Mouse (Mus musculus) limb, embryonic 11.5 days (tissue): Measurements from ENCODE around the gene Atp6v1g2. TPM values are rescaled to one million over a fixed set of nuclear protein-coding genes. Genes with fewer than 3 reads are reported as not detected.
A peak's percentile ranks its signal among the peaks of the same experiment; 100 is the strongest.

Experiments used
- ATAC-seq: fragments of 200-750 bp; cut with Nextera tagmentation; 2 replicates; pipeline ENCODE4 v1.8.0; 2017; ENCODE audit warnings: low read depth; ENCODE audit not compliant: insufficient number of reproducible peaks, low FRiP score, low TSS enrichment
- DNase-seq: peaks from one replicate; pipeline ENCODE4 v3.0.0-alpha.2; 2015; ENCODE audit warnings: low spot score
- H3K27ac ChIP-seq: fragments of 300-500 bp; sonication (generic); replicated peaks from 2 replicates; pipeline ENCODE4 v1.5.1; 2014; ENCODE audit warnings: low read depth, mild to moderate bottlenecking, low read length
- H3K27me3 ChIP-seq: fragments of 300-500 bp; sonication (generic); 2 replicates; pipeline ENCODE4 v1.6.1; 2014; ENCODE audit warnings: mild to moderate bottlenecking, low read length, mixed read lengths; ENCODE audit not compliant: control insufficient read depth, insufficient read depth
- H3K36me3 ChIP-seq: fragments of 300-500 bp; sonication (generic); 2 replicates; pipeline ENCODE4 v1.6.1; 2014; ENCODE audit warnings: mild to moderate bottlenecking, low read length, moderate library complexity, mixed read lengths; ENCODE audit not compliant: control insufficient read depth, insufficient read depth
- H3K4me1 ChIP-seq: fragments of 300-500 bp; sonication (generic); 2 replicates; pipeline ENCODE4 v1.6.1; 2014; ENCODE audit warnings: low read length, mixed read lengths; ENCODE audit not compliant: control insufficient read depth, insufficient read depth
- H3K4me2 ChIP-seq: fragments of 300-500 bp; sonication (generic); 2 replicates; pipeline ENCODE4 v1.6.1; 2014; ENCODE audit warnings: low read depth, mild to moderate bottlenecking, moderate library complexity; ENCODE audit not compliant: severe bottlenecking
- H3K4me3 ChIP-seq: fragments of 300-500 bp; sonication (generic); 2 replicates; pipeline ENCODE4 v1.5.1; 2014; ENCODE audit warnings: low read depth, low read length
- H3K9ac ChIP-seq: fragments of 300-500 bp; sonication (generic); 2 replicates; pipeline ENCODE4 v1.6.1; 2014; ENCODE audit warnings: mild to moderate bottlenecking, low read length
- H3K9me3 ChIP-seq: fragments of 300-500 bp; sonication (generic); 2 replicates; pipeline ENCODE4 v1.6.1; 2016; ENCODE audit warnings: low read length; ENCODE audit not compliant: control insufficient read depth
- WGBS: fragments of 180-500 bp; shearing (Covaris S2); extraction: QIAGEN DNeasy Blood & Tissue Kit; methylation state at CpG from one replicate; pipeline ENCODE4 v1.1.7; 2014; 5-methylcytosine and 5-hydroxymethylcytosine counted together
- polyA plus RNA-seq: library from polyadenylated mRNA; unstranded; fragments of >200 nt; fragmentation: Nextera tagmentation; extraction: Ambion mirVana; gene quantifications from 2 replicates; pipeline ENCODE4 v1.2.1, GENCODE M21; 2014

Atp6v1g2 gene
- polyA plus RNA-seq, 1 experiment from 2014 or later: 5.9 TPM

DNA sequence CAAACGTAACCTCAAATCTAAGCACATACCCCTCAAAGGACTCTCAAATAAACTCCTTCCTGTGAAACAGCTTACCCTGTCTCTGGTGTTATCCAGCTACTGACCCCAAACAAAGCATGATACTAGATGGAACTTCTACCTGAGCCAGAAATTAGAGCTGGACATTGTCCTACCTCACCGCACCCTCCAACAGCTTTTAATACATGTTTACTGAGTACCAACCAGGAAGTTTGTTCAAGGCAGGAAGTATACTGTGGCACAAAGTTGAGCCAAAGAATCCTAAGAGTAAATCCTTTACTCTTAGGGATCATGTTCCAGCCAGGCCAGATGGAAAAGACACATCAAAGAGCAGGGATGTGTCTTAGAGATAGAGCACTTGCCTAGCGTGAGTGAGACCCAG, 22.9 kb upstream of the Atp6v1g2 start:
- H3K4me2 ChIP-seq: no peak overlapping the region
- WGBS: 71% methylated on average over 3 of the region's 3 CpGs

DNA sequence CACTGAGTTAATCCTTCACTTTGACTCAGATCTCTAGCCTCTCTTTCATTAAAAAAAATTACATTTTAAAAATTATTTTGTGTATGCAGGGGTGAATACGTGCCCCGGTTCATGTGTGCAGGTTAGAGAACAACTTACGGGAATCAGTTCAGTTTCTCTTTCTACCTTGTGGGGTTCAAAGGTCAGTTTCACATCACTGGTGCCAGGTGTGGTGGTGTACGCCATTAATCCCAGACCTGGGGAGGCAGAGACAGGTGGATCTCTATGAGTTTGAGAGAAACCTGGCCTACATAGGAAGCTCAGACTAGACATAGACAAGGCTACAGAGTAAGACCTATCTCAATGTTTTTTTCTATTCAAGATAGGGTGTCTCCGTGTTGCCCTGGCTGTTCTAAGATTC, 20.4 kb upstream of the Atp6v1g2 start:
- WGBS: 92% methylated on average over 5 of the region's 5 CpGs
- H3K4me3 ChIP-seq: no peak overlapping the region
- no peak overlapping the region for H3K4me2 ChIP-seq
- no peaks in the 10 kb centered on the region for H3K9me3 ChIP-seq
- DNase-seq: no peak
- no peaks in the 10 kb centered on the region for H3K36me3 ChIP-seq
- ATAC-seq: no peak
- no peak overlapping the region for H3K9ac ChIP-seq
- H3K27ac ChIP-seq: no peak overlapping the region
- no peaks in the 10 kb centered on the region for H3K4me1 ChIP-seq
- H3K27me3 ChIP-seq: no peaks in the 10 kb centered on the region

More for the DNA sequence above, 22.9 kb upstream of the Atp6v1g2 start:
- no peak for ATAC-seq
- H3K27ac ChIP-seq: no peak overlapping the region
- H3K9ac ChIP-seq: no peak overlapping the region
- no peaks in the 10 kb centered on the region for H3K4me1 ChIP-seq
- no peaks in the 10 kb centered on the region for H3K9me3 ChIP-seq
- no peaks in the 10 kb centered on the region for H3K36me3 ChIP-seq
- no peaks in the 10 kb centered on the region for H3K27me3 ChIP-seq
- no peak overlapping the region for H3K4me3 ChIP-seq
- DNase-seq: no peak

DNA sequence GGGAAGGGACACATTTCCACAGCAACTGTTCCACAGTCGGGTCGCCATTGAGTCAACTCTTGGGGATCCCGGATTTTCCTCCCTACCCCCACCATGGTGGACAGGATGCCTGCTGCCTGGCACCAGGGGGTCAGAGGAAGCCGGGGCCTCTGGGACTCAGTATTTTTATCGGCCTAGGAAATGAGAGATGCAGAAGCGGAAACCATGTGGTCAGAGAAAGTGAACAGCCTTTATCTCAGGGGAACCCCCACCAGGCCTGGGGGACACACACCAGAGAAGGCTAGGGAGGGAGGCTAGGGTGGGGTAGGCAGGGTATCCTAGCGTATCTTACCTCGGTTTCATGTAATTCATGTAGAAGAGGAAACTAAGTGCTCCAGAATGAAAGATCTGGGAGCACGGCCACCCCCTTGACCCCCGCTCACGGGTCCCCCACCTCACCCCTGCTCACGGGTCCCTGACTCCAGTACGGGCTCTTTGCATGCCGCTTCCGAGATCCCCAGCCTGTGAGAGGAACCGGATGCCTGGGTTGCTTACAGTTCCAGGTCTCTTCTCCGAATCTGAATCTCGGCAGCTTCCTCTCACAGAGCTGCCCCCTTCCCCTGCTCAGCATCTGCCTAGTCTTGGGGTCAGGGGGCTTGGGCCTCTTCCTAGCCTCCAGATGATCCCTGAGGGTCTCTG, 14.8 kb upstream of the Atp6v1g2 start:
- Histone ChIP-seq H3K4me3 (no peak overlapping the region), H3K9me3 (no peaks in the 10 kb centered on the region), H3K4me1 (no peaks in the 10 kb centered on the region), H3K27me3 (no peaks in the 10 kb centered on the region), H3K36me3 (peaks cover 3% of the 10 kb centered on the region; the same call in 1 of the 2 replicates), H3K9ac (no peak overlapping the region), H3K4me2 (no peak overlapping the region), H3K27ac (no peak overlapping the region)
- no peak for DNase-seq
- ATAC-seq: no peak
- WGBS: 84% methylated on average over 18 of the region's 18 CpGs

DNA sequence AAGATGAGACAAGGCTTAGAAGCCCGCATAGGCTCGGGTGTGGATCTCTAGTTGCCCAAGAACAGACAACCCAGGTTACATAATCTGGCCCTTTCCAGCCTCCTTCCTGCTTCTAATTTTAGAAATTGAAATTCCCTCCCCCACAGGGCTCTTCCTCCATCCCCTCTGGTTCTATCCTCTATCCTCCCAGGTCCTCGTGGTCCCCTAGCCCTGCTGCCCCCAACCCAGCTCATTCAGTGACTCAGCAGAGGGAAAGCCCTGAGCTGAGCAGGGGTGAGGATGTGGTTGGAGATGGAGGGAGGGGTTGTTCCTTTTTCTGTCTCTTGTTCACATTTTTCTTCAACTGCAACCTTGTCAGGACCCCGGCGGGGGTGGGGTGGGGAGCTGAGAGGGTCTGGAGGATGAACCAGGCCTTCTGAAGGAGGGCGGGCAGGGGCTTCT, 13.8 kb upstream of the Atp6v1g2 start:
- 91% methylated on average over 6 of the region's 6 CpGs for WGBS
- Histone ChIP-seq H3K4me2 (no peak overlapping the region), H3K27ac (no peak overlapping the region), H3K4me1 (no peaks in the 10 kb centered on the region), H3K36me3 (peaks cover 3% of the 10 kb centered on the region; the same call in 1 of the 2 replicates), H3K4me3 (no peak overlapping the region), H3K9me3 (no peaks in the 10 kb centered on the region), H3K27me3 (no peaks in the 10 kb centered on the region), H3K9ac (no peak overlapping the region)
- no peak for ATAC-seq
- no peak for DNase-seq

DNA sequence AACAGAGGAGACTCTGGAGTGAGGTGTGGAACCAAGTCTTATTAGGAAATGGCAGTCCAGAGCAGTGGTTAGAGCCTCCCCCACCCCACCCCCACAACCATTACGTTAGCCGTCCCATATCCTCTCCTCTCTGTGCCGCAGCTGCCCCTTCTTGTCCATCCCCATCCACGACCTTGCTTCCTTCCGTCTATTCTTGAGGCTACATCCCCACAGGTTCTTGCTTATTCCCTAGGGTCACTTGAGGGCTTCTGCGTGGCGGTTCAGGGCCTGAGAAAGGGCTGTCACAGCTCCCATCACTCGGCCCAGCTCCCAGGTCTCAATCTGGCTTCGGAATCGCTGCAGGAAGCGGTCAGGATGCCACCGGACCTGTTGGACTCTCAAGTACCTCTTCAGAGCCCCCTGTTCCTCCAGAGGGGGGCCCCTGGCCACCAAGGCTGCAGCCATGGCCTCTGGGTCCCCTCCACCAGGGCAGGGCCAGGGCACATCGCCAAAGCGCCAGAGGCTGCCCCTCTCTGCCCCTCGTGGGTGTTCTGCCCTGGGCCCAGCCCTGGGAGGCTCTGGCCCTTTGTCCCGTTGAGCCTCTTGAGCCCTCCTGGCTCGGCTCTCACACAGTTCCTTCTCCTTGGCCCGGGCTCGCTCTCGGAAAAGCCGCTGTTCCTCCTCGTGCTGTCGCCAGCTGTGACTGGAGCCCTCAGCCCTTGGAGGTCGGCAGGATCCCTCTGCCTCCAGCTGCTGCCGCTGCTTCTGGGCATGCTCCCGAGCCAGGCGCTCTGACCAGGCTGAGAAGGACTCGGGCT, 13.1 kb upstream of the Atp6v1g2 start, which contains the start of gene Gm16181:
Gene Gm16181 (plus strand): TSS at position 679 of the 797 bp plus-strand sequence.
- no peaks in the 10 kb centered on the region for H3K9me3 ChIP-seq
- no peak for ATAC-seq
- 83% methylated on average over 28 of the region's 28 CpGs for WGBS
- H3K36me3 ChIP-seq: peaks cover 6% of the 10 kb centered on the region
- no peak within 1 kb of the TSS for H3K4me2 ChIP-seq
- no peaks in the 10 kb centered on the region for H3K27me3 ChIP-seq
- H3K27ac ChIP-seq: no peak within 1 kb of the TSS
- H3K4me1 ChIP-seq: no peaks in the 10 kb centered on the region
- no peak within 1 kb of the TSS for H3K4me3 ChIP-seq
- no peak within 1 kb of the TSS for H3K9ac ChIP-seq
- no peak for DNase-seq

DNA sequence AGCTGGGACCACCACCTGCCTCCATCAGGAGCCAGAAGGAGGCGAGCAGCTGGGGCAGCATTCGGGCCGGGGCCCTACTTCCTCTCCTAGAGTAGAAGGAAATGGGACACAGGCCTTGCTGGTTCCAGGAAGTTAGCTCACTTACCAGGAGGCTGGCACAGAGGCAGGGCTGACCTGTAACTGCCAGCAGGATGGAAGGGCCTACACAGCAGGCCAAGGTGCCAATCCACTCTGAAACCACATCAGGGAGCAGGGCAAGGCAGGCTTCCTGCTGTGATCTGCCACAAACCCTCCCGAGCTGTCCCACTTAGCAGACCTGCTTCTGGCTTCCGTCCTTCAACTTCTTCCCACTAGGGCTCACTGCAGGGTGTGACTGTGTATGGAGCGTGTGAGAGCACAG, 11.2 kb upstream of the Atp6v1g2 start:
- 86% methylated on average over 6 of the region's 6 CpGs for WGBS
- ATAC-seq: no peak
- Histone ChIP-seq H3K9ac (peak overlapping the region; percentile 4; the same call in 1 of the 2 replicates), H3K27ac (no peak overlapping the region), H3K4me2 (no peak overlapping the region), H3K27me3 (no peaks in the 10 kb centered on the region), H3K4me1 (no peaks in the 10 kb centered on the region), H3K9me3 (no peaks in the 10 kb centered on the region), H3K36me3 (peaks cover 7% of the 10 kb centered on the region), H3K4me3 (no peak overlapping the region)
- no peak for DNase-seq

DNA sequence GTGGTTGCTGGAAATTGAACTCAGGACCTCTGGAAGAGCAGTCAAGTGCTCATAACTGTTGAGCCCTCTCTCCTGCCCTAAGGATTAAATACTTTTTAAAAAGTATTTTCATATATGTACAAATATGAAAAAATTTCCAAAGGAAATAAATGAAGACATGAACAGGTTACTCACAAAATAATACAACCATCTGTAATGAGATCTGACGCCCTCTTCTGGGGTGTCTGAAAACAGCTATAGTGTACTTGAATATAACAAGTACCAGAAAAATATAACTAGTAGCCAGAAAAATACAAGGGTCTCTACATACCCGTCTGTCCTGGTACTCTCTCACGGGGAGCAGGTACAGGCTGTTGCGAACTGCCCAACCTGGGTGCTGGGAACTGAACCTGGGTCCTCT, 8.8 kb upstream of the Atp6v1g2 start:
- Histone ChIP-seq H3K4me2 (no peak overlapping the region), H3K4me1 (no peaks in the 10 kb centered on the region), H3K9ac (no peak overlapping the region), H3K36me3 (peaks cover 14% of the 10 kb centered on the region), H3K27me3 (no peaks in the 10 kb centered on the region), H3K4me3 (no peak overlapping the region), H3K27ac (no peak overlapping the region), H3K9me3 (no peaks in the 10 kb centered on the region)
- ATAC-seq (no peak), DNase-seq (no peak)
- WGBS: 95% methylated on average over 4 of the region's 4 CpGs

DNA sequence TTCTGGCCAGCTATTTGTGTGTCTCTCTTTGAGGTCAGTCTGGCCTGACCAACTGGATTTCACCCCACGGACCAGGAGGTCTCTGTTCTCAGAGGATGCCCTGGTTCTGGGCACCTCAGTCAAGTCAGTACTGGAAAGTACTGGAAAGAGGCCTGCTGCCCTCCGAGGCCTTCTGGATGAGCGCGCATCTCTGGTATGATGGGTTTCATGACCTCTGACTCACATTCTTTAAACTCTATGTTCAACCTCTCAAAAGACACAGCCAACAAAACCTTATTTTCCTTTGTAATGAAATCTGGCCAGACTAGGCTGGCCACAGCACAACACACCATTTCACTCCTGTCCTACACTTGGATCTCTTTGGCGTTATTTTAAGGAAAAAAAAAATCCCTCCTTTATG, 8.0 kb upstream of the Atp6v1g2 start:
- 93% methylated on average over 5 of the region's 5 CpGs for WGBS

More for the DNA sequence above, 8.0 kb upstream of the Atp6v1g2 start:
- no peak for ATAC-seq
- H3K9ac ChIP-seq: no peak overlapping the region
- no peaks in the 10 kb centered on the region for H3K27me3 ChIP-seq
- peaks cover 15% of the 10 kb centered on the region for H3K36me3 ChIP-seq
- no peak overlapping the region for H3K4me2 ChIP-seq
- DNase-seq: no peak
- H3K9me3 ChIP-seq: no peaks in the 10 kb centered on the region
- H3K4me1 ChIP-seq: no peaks in the 10 kb centered on the region
- H3K4me3 ChIP-seq: no peak overlapping the region
- no peak overlapping the region for H3K27ac ChIP-seq
